Mouse (Mus musculus): ENCODE data around the gene Mllt6. TPM values are rescaled to one million over a fixed set of nuclear protein-coding genes. Genes with fewer than 3 reads are reported as not detected.
"Not testable (repeated sequence)": the region's sequence is repeated elsewhere in the genome, so short reads cannot be mapped to it uniquely, and the experiment has no call there.

Gene Mllt6
- polyA plus RNA-seq, 1 experiment from 2014 or later = 5.0 TPM

GRCm38 (mm10) chr11:97728730-97729129, 65.5 kb downstream of the Mllt6 start:
- no peak overlapping the region for H3K27ac ChIP-seq
- H3K9ac ChIP-seq = no peak overlapping the region
- no peak for ATAC-seq (ENCODE audit: low FRiP score)
- WGBS = 94% methylated on average over 7 of the region's 7 CpGs
- H3K4me2 ChIP-seq (replicated peaks) = no peak overlapping the region
- no peaks in the 10 kb centered on the region for H3K9me3 ChIP-seq (ENCODE audit: control insufficient read depth, low read length)
- no peaks in the 10 kb centered on the region for H3K27me3 ChIP-seq (ENCODE audit: control insufficient read depth, insufficient read depth, low read length)
- no peak overlapping the region for H3K4me3 ChIP-seq (replicated peaks; ENCODE audit: low read length)
- no peak for DNase-seq (ENCODE audit: low spot score)
- peaks cover 82% of the 10 kb centered on the region for H3K36me3 ChIP-seq (replicated peaks; ENCODE audit: control insufficient read depth, insufficient read depth)
- no peaks in the 10 kb centered on the region for H3K4me1 ChIP-seq (replicated peaks; ENCODE audit: control insufficient read depth, insufficient read depth, low read length)

- WGBS = 58% methylated on average over 10 of the region's 10 CpGs
- Histone ChIP-seq H3K27me3 (ENCODE audit: control insufficient read depth, insufficient read depth, low read length) (no peaks in the 10 kb centered on the region), H3K36me3 (replicated peaks; ENCODE audit: control insufficient read depth, insufficient read depth) (peaks cover 34% of the 10 kb centered on the region), H3K9ac (no peak overlapping the region), H3K4me2 (replicated peaks) (no peak overlapping the region), H3K4me1 (replicated peaks; ENCODE audit: control insufficient read depth, insufficient read depth, low read length) (no peaks in the 10 kb centered on the region), H3K27ac (no peak overlapping the region), H3K9me3 (ENCODE audit: control insufficient read depth, low read length) (no peaks in the 10 kb centered on the region), H3K4me3 (replicated peaks; ENCODE audit: low read length) (no peak overlapping the region)
- no peak for ATAC-seq (ENCODE audit: low FRiP score)
- DNase-seq (ENCODE audit: low spot score) = no peak
These were observed 70.5 kb downstream of the Mllt6 start for GRCm38 (mm10) chr11:97733689-97734088.

- not testable (repeated sequence) for ATAC-seq (ENCODE audit: low FRiP score); H3K27ac ChIP-seq; H3K9me3 ChIP-seq (ENCODE audit: control insufficient read depth, low read length); DNase-seq (ENCODE audit: low spot score); H3K9ac ChIP-seq; H3K27me3 ChIP-seq (ENCODE audit: control insufficient read depth, insufficient read depth, low read length); H3K4me3 ChIP-seq (replicated peaks; ENCODE audit: low read length); H3K4me2 ChIP-seq (replicated peaks); H3K4me1 ChIP-seq (replicated peaks; ENCODE audit: control insufficient read depth, insufficient read depth, low read length)
- 89% methylated on average over 5 of the region's 5 CpGs for WGBS
- H3K36me3 ChIP-seq (replicated peaks; ENCODE audit: control insufficient read depth, insufficient read depth) = peaks cover 23% of the 10 kb centered on the region
These were observed 71.6 kb downstream of the Mllt6 start for GRCm38 (mm10) chr11:97734810-97735209.

Small RNA genes lying within 50 kb of the gene (microRNA-seq; reads per million reads assigned to microRNA genes)
- gene Gm24158 (not detected), gene Mir6927 (not detected)

Other genes with a start within 250 kb of the Mllt6 start
- gene Arhgap23, start 247.9 kb upstream of the Mllt6 start, polyA plus RNA-seq (2014; fragmentation: Nextera tagmentation; extraction: Ambion mirVana) = 8.5 and 10.0 TPM in 2 replicates
- gene 4933428G20Rik, start 163.1 kb upstream of the Mllt6 start, polyA plus RNA-seq (2014; fragmentation: Nextera tagmentation; extraction: Ambion mirVana) = 0.41 TPM in 1 of 2 replicates, not detected in the other
- gene Srcin1, start 87.2 kb upstream of the Mllt6 start, polyA plus RNA-seq (2014; fragmentation: Nextera tagmentation; extraction: Ambion mirVana) = 9.1 and 11.8 TPM in 2 replicates
- 1.8 and 2.6 TPM in 2 replicates for gene Epop, start 33.7 kb upstream of the Mllt6 start, polyA plus RNA-seq (2014; fragmentation: Nextera tagmentation; extraction: Ambion mirVana)
- 27.7 and 34.7 TPM in 2 replicates for gene Cisd3, start 22.4 kb downstream of the Mllt6 start, polyA plus RNA-seq (2014; fragmentation: Nextera tagmentation; extraction: Ambion mirVana)
- 22.0 and 23.4 TPM in 2 replicates for gene Pcgf2, start 37.1 kb downstream of the Mllt6 start, polyA plus RNA-seq (2014; fragmentation: Nextera tagmentation; extraction: Ambion mirVana)
- 436 and 489 TPM in 2 replicates for gene Psmb3, start 40.0 kb downstream of the Mllt6 start, polyA plus RNA-seq (2014; fragmentation: Nextera tagmentation; extraction: Ambion mirVana)
- 5.2 and 5.9 TPM in 2 replicates for gene Pip4k2b, start 81.3 kb downstream of the Mllt6 start, polyA plus RNA-seq (2014; fragmentation: Nextera tagmentation; extraction: Ambion mirVana)
- gene Cwc25, start 103.1 kb downstream of the Mllt6 start, polyA plus RNA-seq (2014; fragmentation: Nextera tagmentation; extraction: Ambion mirVana) = 8.1 and 11.2 TPM in 2 replicates
- gene 1700001P01Rik, start 112.5 kb downstream of the Mllt6 start, polyA plus RNA-seq (2014; fragmentation: Nextera tagmentation; extraction: Ambion mirVana) = 0.68 TPM in 1 of 2 replicates, not detected in the other
- 324 and 419 TPM in 2 replicates for gene Rpl23, start 119.0 kb downstream of the Mllt6 start, polyA plus RNA-seq (2014; fragmentation: Nextera tagmentation; extraction: Ambion mirVana)
- 110 and 126 TPM in 2 replicates for gene Lasp1, start 135.6 kb downstream of the Mllt6 start, polyA plus RNA-seq (2014; fragmentation: Nextera tagmentation; extraction: Ambion mirVana)
- gene B230217C12Rik, start 177.4 kb downstream of the Mllt6 start, polyA plus RNA-seq (2014; fragmentation: Nextera tagmentation; extraction: Ambion mirVana) = 38.2 and 38.8 TPM in 2 replicates
- gene Fbxo47, start 220.7 kb downstream of the Mllt6 start, polyA plus RNA-seq (2014; fragmentation: Nextera tagmentation; extraction: Ambion mirVana) = 0.37 and 0.72 TPM in 2 replicates

All from hindbrain, embryonic 14.5 days (tissue).